Mouse (Mus musculus) forebrain, embryonic 15.5 days (tissue): ENCODE results near the gene 2700049A03Rik. TPM values are rescaled to one million over a fixed set of nuclear protein-coding genes. Genes with fewer than 3 reads are reported as not detected.

Source experiments
- ATAC-seq: fragments of 200-750 bp; cut with Nextera tagmentation; replicated peaks from 2 replicates; pipeline ENCODE4 v1.8.0; 2017; ENCODE audit warnings: mild to moderate bottlenecking, moderate TSS enrichment, moderate library complexity
- H3K27ac ChIP-seq: fragments of 300-500 bp; sonication (generic); replicated peaks from 2 replicates; pipeline ENCODE4 v1.5.1; 2015; ENCODE audit warnings: mild to moderate bottlenecking, inconsistent platforms
- H3K27me3 ChIP-seq: fragments of 300-500 bp; sonication (generic); 2 replicates; pipeline ENCODE4 v1.6.1; 2015; ENCODE audit warnings: inconsistent platforms
- H3K36me3 ChIP-seq: fragments of 300-500 bp; sonication (generic); 2 replicates; pipeline ENCODE4 v1.6.1; 2015; ENCODE audit warnings: mild to moderate bottlenecking, inconsistent platforms
- H3K4me1 ChIP-seq: fragments of 300-500 bp; sonication (generic); 2 replicates; pipeline ENCODE4 v1.6.1; 2015; ENCODE audit warnings: inconsistent platforms
- H3K4me2 ChIP-seq: fragments of 300-500 bp; sonication (generic); replicated peaks from 2 replicates; pipeline ENCODE4 v1.6.1; 2015; ENCODE audit warnings: mild to moderate bottlenecking, inconsistent platforms
- H3K4me3 ChIP-seq: fragments of 300-500 bp; sonication (generic); 2 replicates; pipeline ENCODE4 v1.5.1; 2015; ENCODE audit warnings: mild to moderate bottlenecking, inconsistent platforms
- H3K9ac ChIP-seq: fragments of 300-500 bp; sonication (generic); replicated peaks from 2 replicates; pipeline ENCODE4 v1.6.1; 2015; ENCODE audit warnings: mild to moderate bottlenecking, inconsistent platforms
- H3K9me3 ChIP-seq: fragments of 300-500 bp; sonication (generic); 2 replicates; pipeline ENCODE4 v1.6.1; 2016; ENCODE audit warnings: inconsistent platforms
- WGBS: fragments of 180-500 bp; shearing (Covaris S2); methylation state at CpG from one replicate; pipeline ENCODE4 v1.1.7; 2015; ENCODE audit warnings: mixed read lengths; 5-methylcytosine and 5-hydroxymethylcytosine counted together
- polyA plus RNA-seq: library from polyadenylated mRNA; unstranded; fragments of >200 nt; fragmentation: Nextera tagmentation; extraction: Ambion mirVana; gene quantifications from 2 replicates; pipeline ENCODE4 v1.2.1, GENCODE M21; 2015

2700049A03Rik gene
- polyA plus RNA-seq, 1 experiment from 2014 or later = 20.4 TPM

GRCm38 (mm10) chr12:71244766-71245390, 108.2 kb downstream of the 2700049A03Rik start:
- no peak overlapping the region for H3K4me3 ChIP-seq
- peaks cover 39% of the 10 kb centered on the region for H3K36me3 ChIP-seq
- WGBS = 84% methylated on average over 11 of the region's 11 CpGs
- H3K9me3 ChIP-seq = peaks cover 13% of the 10 kb centered on the region
- H3K4me1 ChIP-seq = peaks cover 9% of the 10 kb centered on the region; the same call in 1 of the 2 replicates
- H3K27ac ChIP-seq = no peak overlapping the region
- no peak overlapping the region for H3K4me2 ChIP-seq
- no peaks in the 10 kb centered on the region for H3K27me3 ChIP-seq
- no peak for ATAC-seq
- no peak overlapping the region for H3K9ac ChIP-seq

DNA sequence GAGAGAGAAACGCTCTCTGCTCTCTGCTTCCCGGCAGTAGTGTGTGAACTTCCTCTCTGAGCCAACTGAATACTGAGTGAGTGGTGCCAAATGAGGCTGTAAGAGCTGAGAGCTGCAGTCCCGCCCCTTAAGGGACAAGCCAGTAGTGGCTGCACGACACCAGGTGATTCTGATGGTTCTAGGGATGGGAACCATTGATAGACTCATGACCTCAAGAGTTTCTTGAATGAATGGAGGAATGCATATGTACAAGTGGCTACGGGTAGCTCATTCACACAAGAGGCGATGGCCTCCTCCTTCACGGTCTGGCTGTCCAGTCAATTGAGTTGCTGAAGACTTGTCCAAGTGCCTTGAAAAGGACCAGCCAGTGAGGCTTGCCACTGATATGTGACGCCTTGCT, 110.5 kb downstream of the 2700049A03Rik start:
- H3K4me2 ChIP-seq = no peak overlapping the region
- H3K27me3 ChIP-seq = no peaks in the 10 kb centered on the region
- 88% methylated on average over 8 of the region's 8 CpGs for WGBS
- H3K27ac ChIP-seq = no peak overlapping the region
- no peak overlapping the region for H3K9ac ChIP-seq
- peaks cover 9% of the 10 kb centered on the region; the same call in 1 of the 2 replicates for H3K4me1 ChIP-seq
- H3K36me3 ChIP-seq = peaks cover 24% of the 10 kb centered on the region
- no peak for ATAC-seq
- no peak overlapping the region for H3K4me3 ChIP-seq
- peaks cover 8% of the 10 kb centered on the region for H3K9me3 ChIP-seq

- Histone ChIP-seq H3K4me3 (no peak overlapping the region), H3K9ac (0 out of 2 replicates have a peak overlapping the region, but pooled peaks have one; percentile 24), H3K4me2 (0 out of 2 replicates have a peak overlapping the region, but pooled peaks have one; percentile 2), H3K4me1 (peaks cover 15% of the 10 kb centered on the region; the same call in 1 of the 2 replicates), H3K9me3 (no peaks in the 10 kb centered on the region), H3K27ac (peak overlapping the region; percentile 40), H3K36me3 (peaks cover 2% of the 10 kb centered on the region), H3K27me3 (no peaks in the 10 kb centered on the region)
- WGBS = 29% methylated on average over 9 of the region's 9 CpGs
- ATAC-seq = peak; percentile 19; the same call in 1 of the 2 replicates
Observed at GRCm38 (mm10) chr12:71249348-71249747, 112.7 kb downstream of the 2700049A03Rik start.

DNA sequence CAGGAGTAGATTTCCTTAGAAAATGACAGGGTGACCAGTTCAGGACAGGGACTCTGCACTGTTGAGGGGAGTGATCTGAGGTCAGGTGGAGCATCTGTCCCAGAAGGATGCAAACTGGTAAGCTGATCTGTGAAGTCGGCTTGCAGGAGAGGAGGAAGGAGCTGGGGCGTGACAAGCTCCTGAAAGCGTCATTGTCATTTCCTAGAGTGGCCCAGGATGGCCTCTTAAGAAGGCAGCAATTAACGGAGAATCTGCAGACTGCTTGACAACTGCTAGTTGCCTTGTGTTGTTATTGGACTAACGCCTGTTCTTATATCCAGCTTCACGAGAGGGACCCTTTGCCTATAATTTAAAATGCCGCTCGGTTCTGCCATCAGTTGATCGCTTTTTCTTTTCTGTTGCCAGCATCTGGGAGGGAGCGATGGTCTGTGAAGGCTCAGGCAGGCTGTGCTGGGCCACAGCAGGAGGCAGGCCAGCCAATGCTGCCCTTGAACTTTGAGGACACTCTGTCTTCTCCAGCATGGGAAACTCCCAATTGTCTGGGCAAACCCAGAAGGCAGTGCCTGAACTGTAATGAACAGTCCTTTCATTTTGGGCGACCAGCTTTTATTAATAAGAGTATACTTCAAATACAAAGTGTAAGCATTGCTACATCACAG, 116.0 kb downstream of the 2700049A03Rik start:
- no peak for ATAC-seq

GRCm38 (mm10) chr12:71254779-71255178, 118.1 kb downstream of the 2700049A03Rik start:
- H3K4me1 ChIP-seq = peaks cover 6% of the 10 kb centered on the region; the same call in 1 of the 2 replicates
- no peak overlapping the region for H3K9ac ChIP-seq
- ATAC-seq = no peak
- H3K36me3 ChIP-seq = no peaks in the 10 kb centered on the region
- H3K4me2 ChIP-seq = no peak overlapping the region
- H3K9me3 ChIP-seq = no peaks in the 10 kb centered on the region
- WGBS = 76% methylated on average over 7 of the region's 7 CpGs
- no peak overlapping the region for H3K27ac ChIP-seq
- no peak overlapping the region for H3K4me3 ChIP-seq
- H3K27me3 ChIP-seq = no peaks in the 10 kb centered on the region

More for the DNA sequence above, 116.0 kb downstream of the 2700049A03Rik start:
- Histone ChIP-seq H3K27ac (no peak overlapping the region), H3K9ac (no peak overlapping the region), H3K4me1 (peaks cover 15% of the 10 kb centered on the region; the same call in 1 of the 2 replicates), H3K4me3 (no peak overlapping the region), H3K27me3 (no peaks in the 10 kb centered on the region), H3K4me2 (no peak overlapping the region), H3K9me3 (no peaks in the 10 kb centered on the region), H3K36me3 (no peaks in the 10 kb centered on the region)
- WGBS = 28% methylated on average over 11 of the region's 11 CpGs

DNA sequence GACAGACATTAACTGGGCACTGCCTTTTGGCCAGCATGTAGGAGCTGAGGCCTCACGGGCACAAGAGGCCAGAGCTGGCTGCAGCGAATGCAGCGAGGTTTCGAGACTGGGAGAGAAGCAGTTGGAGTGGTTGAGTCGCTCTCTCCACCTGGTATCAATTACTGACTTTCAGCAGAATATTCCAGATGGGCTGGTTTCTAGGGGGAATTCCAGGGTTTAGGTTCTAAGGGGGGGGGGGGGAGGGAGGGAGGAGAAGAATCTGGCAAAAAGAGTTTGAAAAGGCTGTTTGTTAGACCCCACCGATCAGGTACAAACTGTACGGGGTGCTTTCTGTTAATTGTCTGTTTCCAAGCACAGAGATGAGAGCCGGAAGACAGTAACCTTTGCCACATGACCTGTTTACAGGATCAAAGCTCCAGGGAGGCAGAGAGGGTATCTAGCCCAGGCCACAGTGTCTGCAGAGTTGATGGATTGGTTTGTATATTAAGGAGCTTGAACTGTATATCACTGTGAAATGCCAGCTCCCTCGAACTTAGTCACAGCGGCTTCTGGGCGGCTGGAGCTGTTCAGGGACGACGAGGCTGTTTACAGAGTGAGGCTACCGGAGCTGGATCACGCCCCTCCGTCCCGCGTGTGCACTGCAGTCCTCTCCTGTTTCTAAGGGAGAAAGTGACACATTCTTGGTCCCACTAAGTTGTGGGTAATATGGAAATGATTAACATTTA, 121.7 kb downstream of the 2700049A03Rik start:
- Histone ChIP-seq H3K27ac (no peak overlapping the region), H3K9ac (no peak overlapping the region), H3K4me3 (no peak overlapping the region), H3K27me3 (no peaks in the 10 kb centered on the region), H3K36me3 (no peaks in the 10 kb centered on the region), H3K4me2 (no peak overlapping the region), H3K4me1 (no peaks in the 10 kb centered on the region), H3K9me3 (no peaks in the 10 kb centered on the region)
- ATAC-seq = no peak
- 80% methylated on average over 18 of the region's 18 CpGs for WGBS

DNA sequence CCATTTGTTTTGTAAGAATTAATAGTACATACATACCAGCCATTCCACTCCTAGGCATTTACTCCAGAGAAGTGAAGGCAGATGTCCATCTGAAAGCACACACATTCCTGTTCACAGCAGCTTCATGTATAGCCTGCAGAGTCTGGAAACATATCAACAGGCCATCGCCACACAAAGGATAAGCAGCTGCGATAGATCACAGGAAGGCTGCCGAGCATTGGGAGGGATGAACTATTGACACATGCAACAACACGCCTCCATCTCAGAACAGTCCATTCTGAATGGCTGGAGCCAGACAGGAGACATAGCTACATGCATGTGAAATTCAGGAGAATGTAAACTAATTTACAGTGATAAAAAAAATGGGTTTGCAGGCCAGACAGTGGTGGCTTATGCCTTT, 127.6 kb downstream of the 2700049A03Rik start:
- no peaks in the 10 kb centered on the region for H3K36me3 ChIP-seq
- H3K9ac ChIP-seq = no peak overlapping the region
- H3K27me3 ChIP-seq = no peaks in the 10 kb centered on the region
- no peak for ATAC-seq
- H3K4me2 ChIP-seq = no peak overlapping the region
- WGBS = 87% methylated on average over 4 of the region's 4 CpGs
- H3K4me3 ChIP-seq = no peak overlapping the region
- H3K4me1 ChIP-seq = no peaks in the 10 kb centered on the region
- H3K27ac ChIP-seq = no peak overlapping the region
- no peaks in the 10 kb centered on the region for H3K9me3 ChIP-seq

DNA sequence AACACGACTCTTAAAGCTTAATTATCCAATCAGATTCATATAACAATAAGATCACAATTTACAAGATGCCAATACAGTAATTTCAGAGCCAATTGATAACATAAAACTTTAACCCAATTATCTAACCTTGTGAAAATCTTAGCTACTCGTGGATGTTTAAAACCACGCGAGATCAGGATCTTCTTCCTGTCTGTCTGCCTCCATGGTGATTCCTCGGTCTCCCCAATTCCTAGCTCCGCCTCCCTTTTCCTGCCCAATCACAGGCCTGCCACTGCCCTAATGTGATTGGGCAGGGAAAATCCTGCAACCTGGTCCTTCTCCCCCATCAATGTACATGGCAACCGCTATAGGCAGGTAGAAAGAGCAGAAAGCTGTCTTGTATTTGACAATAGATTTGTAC, 132.7 kb downstream of the 2700049A03Rik start:
- Histone ChIP-seq H3K27ac (no peak overlapping the region), H3K4me3 (no peak overlapping the region), H3K4me2 (no peak overlapping the region), H3K9me3 (no peaks in the 10 kb centered on the region), H3K4me1 (no peaks in the 10 kb centered on the region), H3K36me3 (no peaks in the 10 kb centered on the region), H3K27me3 (no peaks in the 10 kb centered on the region), H3K9ac (no peak overlapping the region)
- WGBS = 90% methylated on average over 7 of the region's 7 CpGs
- no peak for ATAC-seq

DNA sequence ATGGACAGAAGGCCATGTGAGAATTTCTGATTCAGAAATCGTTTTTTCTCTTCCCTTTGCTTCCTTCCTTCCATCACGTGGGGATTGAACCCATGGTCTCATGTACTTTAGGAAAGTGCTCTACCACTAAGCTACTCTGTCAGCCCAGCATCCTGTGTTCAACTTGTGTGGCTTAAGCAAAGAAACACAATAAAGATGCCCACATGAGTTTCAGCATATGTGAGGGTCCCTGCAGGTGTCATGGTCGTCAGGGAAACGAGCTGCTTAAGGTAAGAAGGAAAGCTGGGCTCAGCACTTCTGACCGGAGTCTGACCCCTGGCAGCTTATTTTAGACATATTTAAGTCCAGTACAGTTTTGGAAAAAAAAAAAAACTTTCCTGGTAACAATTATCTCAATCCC, 134.5 kb downstream of the 2700049A03Rik start:
- Histone ChIP-seq H3K27me3 (no peaks in the 10 kb centered on the region), H3K27ac (no peak overlapping the region), H3K4me1 (no peaks in the 10 kb centered on the region), H3K4me2 (no peak overlapping the region), H3K4me3 (no peak overlapping the region), H3K36me3 (no peaks in the 10 kb centered on the region), H3K9me3 (no peaks in the 10 kb centered on the region), H3K9ac (no peak overlapping the region)
- no peak for ATAC-seq
- WGBS = 72% methylated on average over 5 of the region's 5 CpGs

- Histone ChIP-seq H3K9me3 (no peaks in the 10 kb centered on the region), H3K27me3 (no peaks in the 10 kb centered on the region), H3K9ac (no peak overlapping the region), H3K4me2 (no peak overlapping the region), H3K36me3 (no peaks in the 10 kb centered on the region), H3K27ac (no peak overlapping the region), H3K4me3 (no peak overlapping the region), H3K4me1 (peaks cover 4% of the 10 kb centered on the region)
- no peak for ATAC-seq
- WGBS = 95% methylated on average over 5 of the region's 5 CpGs
Observed at GRCm38 (mm10) chr12:71274519-71275237, 138.0 kb downstream of the 2700049A03Rik start.

DNA sequence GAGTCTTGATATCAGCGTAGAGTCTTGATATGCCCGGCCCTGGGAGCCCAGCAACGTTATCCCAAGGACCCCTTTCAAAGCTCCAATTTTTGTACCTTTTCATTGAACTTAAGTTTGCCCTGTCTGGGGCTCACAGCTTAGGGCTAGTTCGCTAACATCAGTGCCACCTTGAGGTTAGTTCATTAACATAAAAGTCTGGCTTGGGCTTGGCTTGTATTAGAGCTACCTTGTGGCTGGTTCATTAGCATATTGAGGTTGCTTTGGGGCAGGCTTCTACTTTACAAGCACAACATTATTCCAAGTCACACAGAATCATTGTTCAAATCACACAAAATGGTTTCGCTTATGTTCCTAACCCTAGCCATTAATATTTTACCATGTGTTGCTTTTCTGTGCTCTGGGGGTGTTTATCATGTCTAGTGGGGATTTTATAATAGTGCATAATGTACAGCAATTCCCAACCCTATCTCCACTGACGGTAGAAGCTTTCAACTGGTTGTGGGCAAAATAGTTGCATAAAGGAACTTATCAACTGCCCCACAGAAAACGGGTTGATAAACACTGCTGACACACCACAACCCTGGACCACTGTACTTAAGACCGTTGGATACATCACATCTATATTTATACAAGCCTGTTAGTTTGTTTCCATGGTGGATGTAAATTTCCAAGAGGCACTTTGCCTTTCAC, 139.4 kb downstream of the 2700049A03Rik start:
- Histone ChIP-seq H3K36me3 (no peaks in the 10 kb centered on the region), H3K27ac (no peak overlapping the region), H3K9ac (no peak overlapping the region), H3K4me2 (no peak overlapping the region), H3K4me3 (no peak overlapping the region), H3K4me1 (peaks cover 11% of the 10 kb centered on the region), H3K9me3 (no peaks in the 10 kb centered on the region), H3K27me3 (no peaks in the 10 kb centered on the region)
- WGBS = 82% methylated on average over 8 of the region's 8 CpGs
- ATAC-seq = no peak
